Mouse (Mus musculus) spleen, postnatal 36 days (tissue): Measurements from ENCODE around the gene Itsn2.
"Not testable (repeated sequence)": the region's sequence is repeated elsewhere in the genome, so short reads cannot be mapped to it uniquely, and the experiment has no call there.

Experiments used
- DNase-seq, 2 experiments: peaks; one replicate each; pipeline ENCODE4 v3.0.0; 2022; ENCODE audit warnings: low spot score in 2 of 2, mixed read lengths in 1 of 2

Itsn2 gene

GRCm38 (mm10) chr12:4708881-4709604 lies 116.6 kb downstream of the Itsn2 start:
- no peak for DNase-seq

- DNase-seq = no peak
Measured at GRCm38 (mm10) chr12:4709926-4710325, 117.5 kb downstream of the Itsn2 start.

GRCm38 (mm10) chr12:4713361-4713760 lies 120.9 kb downstream of the Itsn2 start:
- DNase-seq = no peak

GRCm38 (mm10) chr12:4715606-4716005 lies 123.2 kb downstream of the Itsn2 start:
- DNase-seq = no peak

- DNase-seq = peak; percentile 50
Measured at GRCm38 (mm10) chr12:4717417-4717816, 125.0 kb downstream of the Itsn2 start.

GRCm38 (mm10) chr12:4719066-4719761 lies 126.8 kb downstream of the Itsn2 start:
- DNase-seq = no peak

- DNase-seq = no peak
Measured at GRCm38 (mm10) chr12:4719762-4720754, 127.6 kb downstream of the Itsn2 start.

GRCm38 (mm10) chr12:4729165-4729564 lies 136.7 kb downstream of the Itsn2 start:
- DNase-seq = no peak

- no peak for DNase-seq
Measured at GRCm38 (mm10) chr12:4731629-4732028, 139.2 kb downstream of the Itsn2 start.

GRCm38 (mm10) chr12:4732332-4732731 lies 139.9 kb downstream of the Itsn2 start:
- no peak for DNase-seq

- DNase-seq = no peak
Measured at GRCm38 (mm10) chr12:4738031-4738576, 145.7 kb downstream of the Itsn2 start, which contains the start of gene Fam228a. Gene Fam228a (minus strand): TSS chr12:4738430.

- no peak for DNase-seq
Measured at GRCm38 (mm10) chr12:4740823-4741222, 148.4 kb downstream of the Itsn2 start.

GRCm38 (mm10) chr12:4742183-4742582 lies 149.7 kb downstream of the Itsn2 start:
- no peak for DNase-seq

- no peak for DNase-seq
Measured at GRCm38 (mm10) chr12:4744486-4744885, 152.0 kb downstream of the Itsn2 start.

- not testable (repeated sequence) for DNase-seq
Measured at GRCm38 (mm10) chr12:4754451-4754850, 162.0 kb downstream of the Itsn2 start.

GRCm38 (mm10) chr12:4757060-4757459 lies 164.6 kb downstream of the Itsn2 start:
- no peak for DNase-seq
